Mouse (Mus musculus) CD8-positive naive resting alpha-beta T cell, adult 57 days (primary cell): ENCODE results near the gene Notch3. TPM values are rescaled to one million over a fixed set of nuclear protein-coding genes. Genes with fewer than 3 reads are reported as not detected.

ENCODE experiments used
- total RNA-seq: library from RNA; stranded (reverse); gene quantifications from one replicate; pipeline ENCODE4 v1.2.4, GENCODE M21; 2023

Notch3 gene
- 0.18 TPM for total RNA-seq

GRCm38 (mm10) chr17:32166687-32167086 is at the start of gene Notch3:
TSS of gene Notch3 (minus strand) at chr17:32166852.

GRCm38 (mm10) chr17:32188863-32189636 is 22.4 kb upstream of the Notch3 start, which contains the start of gene Ephx3:
TSS of gene Ephx3 (minus strand) at chr17:32189549.

Other genes with a start within 250 kb of the Notch3 start
- 71.6 TPM for gene Rrp1b, start 130.8 kb downstream of the Notch3 start, total RNA-seq
- gene Hsf2bp, start 130.5 kb downstream of the Notch3 start, total RNA-seq = not detected
- 3.6 TPM for gene Ephx3, start 22.7 kb upstream of the Notch3 start, total RNA-seq
- gene Brd4, start 117.9 kb upstream of the Notch3 start, total RNA-seq = 275 TPM
- gene Akap8, start 154.4 kb upstream of the Notch3 start, total RNA-seq = 284 TPM
- 186 TPM for gene Akap8l, start 183.8 kb upstream of the Notch3 start, total RNA-seq
- gene Wiz, start 222.6 kb upstream of the Notch3 start, total RNA-seq = 32.1 TPM
- gene Rasal3, start 236.7 kb upstream of the Notch3 start, total RNA-seq = 562 TPM